Mouse (Mus musculus): Measurements from ENCODE around the gene Pf4. TPM values are rescaled to one million over a fixed set of nuclear protein-coding genes. Genes with fewer than 3 reads are reported as not detected.

Pf4 gene
- total RNA-seq (2021): 10 to 100 TPM; 33.7 to 39.4 TPM

DNA sequence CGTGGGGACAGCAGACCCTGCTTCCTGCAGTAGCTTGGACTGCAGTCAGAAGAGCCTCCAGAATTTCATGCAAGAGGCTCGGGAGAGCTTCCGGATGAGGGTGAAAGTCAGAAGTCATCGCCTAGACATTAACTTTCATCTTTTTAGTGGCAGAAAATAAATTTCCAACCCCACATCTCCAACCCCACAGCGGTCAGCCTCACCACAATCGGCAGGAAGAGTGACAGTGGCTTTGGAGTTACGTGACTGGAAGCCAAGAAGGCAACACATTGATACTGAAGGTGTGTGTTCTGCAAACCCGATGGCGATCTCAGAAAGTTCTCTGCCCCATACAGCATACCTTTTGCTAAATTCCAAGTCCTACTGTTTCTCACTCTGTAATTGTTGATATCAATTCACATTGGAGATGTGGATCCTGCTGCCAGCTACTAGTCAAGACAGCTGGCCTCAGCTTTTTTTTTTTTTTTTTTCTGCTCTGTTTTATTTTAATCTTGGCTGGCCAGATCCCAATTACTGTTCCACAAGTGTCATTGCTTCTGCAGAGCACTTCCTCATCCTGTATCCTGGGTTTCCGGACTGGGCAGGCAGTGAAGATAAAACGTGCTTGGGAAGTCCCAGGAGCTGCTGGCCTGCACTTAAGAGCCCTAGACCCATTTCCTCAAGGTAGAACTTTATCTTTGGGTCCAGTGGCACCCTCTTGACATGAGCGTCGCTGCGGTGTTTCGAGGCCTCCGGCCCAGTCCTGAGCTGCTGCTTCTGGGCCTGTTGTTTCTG lies at the start of gene Pf4:
Gene Pf4, plus strand, starts transcription at position 556 of the 774 bp plus-strand sequence.
- peak; percentile 35 for DNase-seq (ENCODE audit: low spot score)
- intact Hi-C loops (cut with DNase I): loop anchor here (5.0 kb wide), 1 partner anchor 120 kb away; the partner anchor contains the start of gene Cxcl1

DNA sequence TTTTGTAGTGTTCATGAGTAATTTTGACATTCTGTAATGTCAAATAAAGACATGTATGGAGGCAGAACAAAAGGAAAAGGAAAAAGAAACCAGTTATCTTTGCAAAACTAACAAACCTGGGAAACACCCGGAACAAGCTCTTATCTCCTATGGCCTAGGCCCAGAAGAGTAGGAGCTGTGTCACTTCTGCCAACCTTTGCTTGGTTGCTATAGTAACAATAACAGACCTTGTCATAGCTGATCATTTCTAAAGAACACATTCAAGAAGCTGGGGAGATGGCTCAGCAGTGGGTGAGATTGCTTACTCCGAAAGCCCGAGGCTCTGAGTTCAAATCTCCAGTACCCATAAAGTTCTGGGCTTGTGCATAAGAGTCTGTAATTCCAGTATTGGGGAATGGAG lies 49.6 kb upstream of the Pf4 start:
- intact Hi-C loops (cut with DNase I): no loop called here
- no peak for DNase-seq (ENCODE audit: low spot score)

DNA sequence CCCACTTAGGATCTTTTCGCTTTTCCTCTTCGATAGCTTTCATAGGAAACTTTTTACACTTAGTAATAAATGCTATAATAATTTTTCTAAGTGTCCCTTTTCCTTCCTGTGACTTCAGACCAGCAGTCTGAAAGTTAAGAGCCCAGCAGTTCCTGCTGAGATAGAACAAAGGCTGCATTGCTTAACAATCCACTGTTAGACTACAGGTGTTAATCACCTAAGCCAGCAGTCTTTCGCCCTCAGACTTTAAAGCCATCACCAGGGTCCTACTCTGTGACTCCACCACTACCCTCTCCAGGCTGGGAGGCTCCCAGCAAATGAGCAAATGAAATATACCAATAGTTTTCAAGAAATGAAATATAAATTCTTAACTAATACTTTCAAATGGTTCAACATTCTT lies 44.0 kb upstream of the Pf4 start:
- intact Hi-C loops (cut with DNase I): no loop called here

DNA sequence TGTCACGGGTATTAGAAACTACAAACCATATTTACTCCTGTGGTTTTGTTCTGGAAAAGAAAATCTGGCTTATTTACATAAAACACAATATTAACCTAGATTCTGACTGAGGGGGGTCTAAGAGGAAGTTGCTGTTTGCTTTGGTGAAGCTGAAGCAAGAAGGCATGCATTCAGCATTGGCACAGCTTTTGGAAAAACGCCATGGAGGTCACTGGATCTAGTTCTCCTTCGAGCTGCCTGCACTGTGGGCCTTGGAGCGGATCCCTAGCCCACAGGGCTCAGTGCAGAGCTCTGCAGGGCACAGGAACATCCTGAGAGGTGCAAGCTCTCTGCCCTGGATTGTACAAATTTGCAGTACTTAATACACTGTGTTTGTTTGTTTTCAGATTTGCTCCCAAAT lies 40.8 kb upstream of the Pf4 start:
- intact Hi-C loops (cut with DNase I): no loop called here
- no peak for DNase-seq (ENCODE audit: low spot score)

More for the DNA sequence above, 44.0 kb upstream of the Pf4 start:
- DNase-seq (ENCODE audit: low spot score): no peak

DNA sequence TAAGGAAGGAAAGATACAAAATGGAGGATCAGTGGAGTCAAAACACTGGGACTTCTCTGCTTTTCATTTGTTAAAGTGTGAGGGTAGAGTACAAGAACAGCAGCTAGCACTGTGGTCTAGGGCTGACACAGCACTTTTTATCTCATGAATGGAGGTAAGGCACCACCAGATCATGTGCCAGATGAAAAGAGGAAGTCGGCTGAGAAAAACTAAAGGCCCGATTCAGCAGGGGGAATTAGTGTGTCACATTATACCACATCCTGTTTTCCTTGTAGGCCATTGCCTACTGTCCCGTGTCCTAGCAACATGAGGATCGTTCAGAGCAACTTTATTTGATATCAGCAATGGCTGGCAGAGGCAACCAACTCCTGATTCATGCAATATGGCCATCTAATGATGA lies 30.2 kb upstream of the Pf4 start:
- intact Hi-C loops (cut with DNase I): no loop called here
- no peak for DNase-seq (ENCODE audit: low spot score)

DNA sequence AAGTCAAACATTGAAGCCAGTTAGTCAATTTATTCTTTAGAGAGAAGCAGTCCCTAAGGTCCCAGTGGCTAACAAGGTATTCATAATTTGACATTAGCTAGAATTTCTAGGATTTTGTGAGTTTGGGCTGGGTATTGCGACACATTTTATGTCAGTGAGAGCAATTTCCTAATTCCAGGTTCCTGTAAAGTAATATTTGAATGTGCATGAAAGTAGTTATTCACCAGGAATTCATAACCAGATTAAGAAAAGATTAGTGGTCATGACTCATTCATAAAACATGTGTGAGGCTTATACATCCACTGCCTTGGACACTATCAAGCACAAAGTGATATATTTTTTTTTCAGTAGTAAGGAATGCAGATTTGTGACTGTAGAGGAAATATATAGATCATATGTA lies 18.3 kb upstream of the Pf4 start:
- no peak for DNase-seq (ENCODE audit: low spot score)
- intact Hi-C loops (cut with DNase I): no loop called here

DNA sequence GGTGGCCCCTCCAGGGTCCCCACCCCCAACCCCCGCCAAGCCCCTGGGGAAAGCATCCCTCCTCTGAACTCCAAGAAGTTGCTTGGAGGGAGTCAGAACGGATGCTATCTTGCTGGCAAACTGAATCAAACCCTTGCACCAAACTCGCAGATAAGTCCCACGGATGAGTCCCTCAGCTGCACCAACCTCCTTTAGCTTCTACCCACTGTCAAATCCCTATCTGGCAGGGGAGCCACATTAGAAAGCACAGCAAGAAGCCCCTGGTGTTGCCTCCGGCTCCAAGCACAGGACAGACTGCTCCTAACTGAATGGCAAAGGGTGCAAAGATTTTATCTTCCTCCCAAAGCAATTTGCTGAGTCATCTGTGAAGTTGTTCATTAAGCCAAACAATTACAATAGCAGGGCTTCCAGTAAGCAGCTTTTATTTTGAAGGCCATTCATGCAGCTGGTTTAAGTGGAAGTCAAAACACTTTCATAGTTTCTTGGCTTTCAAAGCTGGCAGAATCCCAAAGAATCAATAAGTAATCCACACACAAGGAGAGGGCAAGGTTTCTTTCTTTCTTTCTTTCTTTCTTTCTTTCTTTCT lies 14.1 kb upstream of the Pf4 start:
- DNase-seq (ENCODE audit: low spot score): no peak
- intact Hi-C loops (cut with DNase I): no loop called here

DNA sequence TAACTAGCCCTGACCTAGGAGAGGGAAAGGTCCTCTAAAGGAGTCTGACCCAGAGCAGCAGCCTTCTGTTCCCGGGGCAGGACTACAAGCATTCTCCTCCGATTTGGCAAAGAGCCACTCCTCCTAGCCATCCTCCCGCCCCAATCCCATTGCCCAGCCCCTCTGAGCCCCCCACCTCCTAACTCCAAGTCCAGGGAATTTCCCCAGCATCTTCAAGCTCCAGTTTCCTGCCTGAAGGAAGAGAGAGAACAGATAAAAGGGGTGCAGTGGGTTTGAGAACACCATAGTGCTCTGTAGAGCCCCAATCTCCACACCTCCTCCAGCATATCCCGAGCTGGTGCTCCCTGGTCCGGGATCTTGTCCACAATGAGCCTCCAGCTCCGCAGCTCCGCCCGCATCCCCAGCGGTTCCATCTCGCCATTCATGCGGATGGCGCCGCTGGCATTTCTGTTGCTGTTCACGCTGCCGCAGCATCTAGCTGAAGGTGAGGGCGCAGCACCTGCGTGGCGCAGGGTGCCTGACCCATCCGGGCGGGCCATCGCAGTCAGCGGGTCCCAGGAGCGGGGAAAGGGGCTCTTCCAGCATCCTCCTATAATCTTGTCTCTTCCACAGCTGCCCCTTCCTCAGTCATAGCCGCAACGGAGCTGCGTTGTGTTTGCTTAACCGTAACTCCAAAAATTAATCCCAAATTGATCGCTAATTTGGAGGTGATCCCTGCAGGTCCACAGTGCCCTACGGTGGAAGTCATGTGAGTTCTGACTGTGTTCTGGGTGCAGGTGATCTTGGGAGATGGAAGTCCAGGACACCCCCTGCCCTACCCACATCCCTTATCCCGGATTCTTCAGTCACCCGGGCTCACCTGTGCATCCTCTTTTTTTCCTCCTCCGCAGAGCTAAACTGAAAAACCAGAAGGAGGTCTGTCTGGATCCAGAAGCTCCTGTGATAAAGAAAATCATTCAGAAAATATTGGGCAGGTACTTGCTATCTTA lies 12.9 kb upstream of the Pf4 start, which contains the start of gene Cxcl5:
Gene Cxcl5, plus strand, starts transcription at position 284 of the 989 bp plus-strand sequence.
- DNase-seq (ENCODE audit: low spot score): no peak
- intact Hi-C loops (cut with DNase I): no loop called here

DNA sequence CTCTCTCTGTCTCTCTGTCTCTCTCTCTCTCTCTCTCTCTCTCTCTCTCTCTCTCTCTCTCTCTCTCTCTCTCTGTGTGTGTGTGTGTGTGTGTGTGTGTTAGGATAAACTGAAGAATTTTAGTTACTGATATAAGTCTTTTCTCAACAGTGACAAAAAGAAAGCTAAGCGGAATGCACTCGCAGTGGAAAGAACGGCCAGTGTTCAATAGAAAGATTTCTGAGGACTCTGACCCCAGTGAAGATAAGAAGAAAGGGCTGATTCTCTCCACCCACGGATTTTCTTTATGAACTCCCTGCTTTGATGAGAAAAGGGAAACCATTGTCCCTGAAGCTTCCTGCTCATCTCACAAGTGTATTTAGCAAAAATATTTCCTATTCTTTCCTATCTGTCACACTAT lies 11.9 kb upstream of the Pf4 start:
- intact Hi-C loops (cut with DNase I): no loop called here
- no peak for DNase-seq (ENCODE audit: low spot score)

DNA sequence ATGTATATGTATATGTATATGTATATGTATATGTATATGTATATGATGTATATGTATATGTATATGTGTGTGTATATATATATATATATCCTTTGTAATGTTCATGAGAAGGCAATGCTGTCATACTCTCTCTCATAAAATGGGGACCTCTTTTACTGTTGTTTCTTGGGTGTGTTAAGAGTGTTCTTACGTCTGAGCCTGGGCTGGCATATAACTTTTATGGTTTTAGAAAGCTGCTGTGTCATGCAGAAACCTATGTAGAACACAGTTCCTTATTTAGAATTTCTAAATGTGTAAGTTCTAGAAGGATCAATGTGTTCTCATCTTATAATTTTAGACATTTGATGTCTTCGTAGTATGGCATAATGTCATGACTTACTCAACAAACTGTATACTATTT lies 11.4 kb upstream of the Pf4 start:
- intact Hi-C loops (cut with DNase I): no loop called here
- DNase-seq (ENCODE audit: low spot score): no peak

DNA sequence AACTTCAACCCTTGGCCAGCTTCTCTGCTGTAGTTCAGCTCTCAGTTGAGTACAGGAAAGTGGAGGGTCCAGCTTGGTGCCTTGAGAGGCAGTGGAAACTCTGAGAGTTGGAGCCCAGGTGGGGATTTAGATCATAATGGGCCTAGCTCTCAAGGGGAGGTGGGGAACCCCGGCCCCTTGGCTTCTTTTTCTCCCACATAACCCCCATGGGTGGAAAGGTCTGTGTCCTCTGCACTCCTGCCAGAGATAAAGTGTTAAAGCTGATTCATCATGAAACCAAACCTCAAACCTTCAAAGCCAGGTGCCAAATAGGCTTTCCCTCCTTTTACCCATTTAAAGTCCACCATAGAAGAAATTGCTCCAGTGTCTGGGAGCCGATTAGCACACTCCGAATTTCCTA lies 10.4 kb upstream of the Pf4 start:
- intact Hi-C loops (cut with DNase I): no loop called here
- no peak for DNase-seq (ENCODE audit: low spot score)

DNA sequence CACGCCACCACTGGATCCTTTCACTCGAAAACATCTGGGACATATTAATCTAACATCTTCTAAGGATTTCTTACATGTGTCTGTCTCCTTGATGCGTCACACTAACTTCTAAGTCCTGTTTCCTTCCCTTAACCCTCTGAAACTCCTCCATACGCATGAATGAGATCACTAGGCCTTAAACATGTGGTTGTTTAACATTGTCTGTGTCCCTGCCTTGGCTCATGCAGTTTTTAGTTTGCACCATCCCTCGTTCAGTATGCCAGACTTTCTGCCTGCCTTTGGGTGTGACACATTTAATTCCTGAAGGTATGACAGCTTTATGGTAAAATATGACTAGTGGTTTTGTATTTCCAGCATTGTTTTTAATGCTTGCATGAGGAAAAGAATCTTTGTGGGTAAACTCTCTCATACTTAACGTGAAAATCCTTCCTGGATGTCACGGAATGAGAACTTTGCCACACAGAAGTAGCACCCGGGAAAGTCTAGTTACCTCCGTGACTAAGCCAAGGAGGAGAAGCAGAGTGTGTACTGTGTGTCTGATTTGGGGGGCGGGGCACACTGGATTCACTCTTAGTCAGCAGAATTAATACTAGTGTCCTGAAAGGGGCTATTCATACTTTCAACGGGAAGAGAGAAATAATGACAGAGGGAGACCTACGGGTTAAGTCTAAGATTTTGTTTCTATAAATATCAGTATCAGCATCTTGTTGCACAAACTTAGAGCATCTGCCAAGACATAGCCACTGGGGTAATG lies 8.1 kb upstream of the Pf4 start:
- DNase-seq (ENCODE audit: low spot score): no peak
- intact Hi-C loops (cut with DNase I): no loop called here

DNA sequence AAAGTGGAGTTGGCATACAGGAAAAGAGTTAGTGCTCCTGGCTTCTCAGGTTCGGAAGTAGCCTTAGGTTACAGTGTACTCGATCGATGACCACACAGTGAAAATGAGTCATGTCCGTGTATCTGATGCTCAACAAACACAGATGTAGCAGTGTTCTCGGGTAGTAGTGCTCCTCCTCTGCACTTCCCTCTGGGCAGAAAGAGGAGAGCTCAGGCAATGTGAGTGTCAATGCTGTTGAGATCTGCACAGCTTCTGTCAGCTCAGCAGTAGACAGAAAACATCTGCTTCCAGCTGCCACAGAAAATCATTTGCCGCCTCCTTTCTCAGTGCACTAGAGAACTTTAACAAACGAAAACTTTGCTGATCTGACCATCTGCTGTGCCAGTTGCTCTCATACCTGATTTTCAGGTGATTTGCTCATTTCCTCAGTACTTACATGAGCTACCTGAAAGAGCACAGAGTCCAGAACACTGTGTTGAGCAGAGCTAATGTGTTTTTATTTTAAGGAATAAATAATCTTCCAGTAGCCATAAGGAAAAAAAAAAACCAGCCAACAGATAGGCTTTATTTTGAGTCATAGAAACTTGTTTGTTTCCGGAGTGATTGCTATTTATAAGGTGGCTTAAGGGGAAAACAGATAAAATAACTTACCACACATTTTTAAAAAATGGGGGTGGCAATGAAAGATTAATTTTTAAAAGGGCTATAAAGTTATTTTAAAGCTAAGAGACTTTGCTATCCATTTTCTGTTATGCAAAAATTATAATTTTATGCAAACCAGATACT lies 6.2 kb upstream of the Pf4 start:
- intact Hi-C loops (cut with DNase I): no loop called here
- no peak for DNase-seq (ENCODE audit: low spot score)

DNA sequence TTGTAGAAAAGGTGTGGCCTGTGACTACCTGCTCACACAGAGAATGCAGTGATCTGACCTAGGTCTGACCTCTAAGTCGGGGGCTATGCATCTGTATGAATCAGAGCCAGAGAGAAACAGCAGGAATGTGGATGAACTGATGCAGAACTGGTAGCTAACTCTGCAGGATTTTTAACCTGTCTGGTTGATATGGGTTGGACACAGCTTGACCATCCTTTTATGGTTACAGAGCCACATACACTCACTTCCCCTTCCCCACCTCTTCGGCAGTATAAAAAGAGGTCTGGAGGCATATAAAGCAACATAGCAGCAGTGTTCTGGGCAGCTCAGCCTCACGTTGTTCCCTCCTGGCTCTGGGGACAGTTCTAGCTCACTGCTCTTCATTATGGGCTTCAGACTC lies 4.0 kb upstream of the Pf4 start, which contains the start of gene Ppbp:
Gene Ppbp, plus strand, starts transcription at position 301 of the 400 bp plus-strand sequence.
- intact Hi-C loops (cut with DNase I): no loop called here
- DNase-seq (ENCODE audit: low spot score): no peak

DNA sequence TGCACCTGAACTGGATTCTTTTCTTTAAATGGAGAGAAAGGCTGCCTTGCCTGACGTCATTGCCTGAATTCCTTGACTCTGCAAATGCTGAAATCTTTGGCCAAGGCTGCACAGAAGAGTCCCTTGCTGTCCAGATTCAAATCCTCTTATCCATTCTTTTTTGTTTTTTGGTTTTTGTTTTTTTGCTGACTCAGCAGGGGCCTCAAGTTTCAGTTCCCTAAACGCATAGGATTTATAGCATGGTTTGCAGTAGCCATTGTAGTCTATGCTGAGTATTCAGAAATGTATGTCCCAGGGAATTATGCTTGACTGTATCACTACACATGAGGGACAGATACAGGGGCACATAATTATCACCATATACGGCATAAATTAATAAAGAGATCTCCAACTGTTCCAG lies 866 bp upstream of the Pf4 start:
- intact Hi-C loops (cut with DNase I): loop anchor here (5.0 kb wide), 1 partner anchor 121 kb away; the partner anchor contains the start of gene Cxcl1

DNA sequence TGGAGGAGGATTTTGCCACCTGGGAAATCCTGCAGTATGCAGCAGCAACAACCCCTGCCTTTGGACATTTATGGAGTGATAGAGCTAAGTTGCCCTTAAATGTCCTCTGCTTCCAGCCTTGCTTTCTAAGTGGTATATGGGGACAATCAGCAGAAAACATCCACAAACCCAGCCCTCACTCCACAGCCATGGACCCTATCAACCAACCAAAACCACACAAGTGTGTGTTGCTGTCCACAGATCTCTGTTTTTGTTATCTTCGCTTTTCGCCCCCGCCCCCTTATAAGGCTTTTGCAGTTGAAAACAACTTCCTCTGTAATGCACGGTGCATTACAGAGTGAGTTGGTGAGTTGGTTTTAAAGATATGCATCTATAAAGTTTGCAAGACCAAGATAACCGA lies 3.3 kb downstream of the Pf4 start:
- DNase-seq (ENCODE audit: low spot score): no peak

More for the DNA sequence above, 866 bp upstream of the Pf4 start:
- no peak for DNase-seq (ENCODE audit: low spot score)

DNA sequence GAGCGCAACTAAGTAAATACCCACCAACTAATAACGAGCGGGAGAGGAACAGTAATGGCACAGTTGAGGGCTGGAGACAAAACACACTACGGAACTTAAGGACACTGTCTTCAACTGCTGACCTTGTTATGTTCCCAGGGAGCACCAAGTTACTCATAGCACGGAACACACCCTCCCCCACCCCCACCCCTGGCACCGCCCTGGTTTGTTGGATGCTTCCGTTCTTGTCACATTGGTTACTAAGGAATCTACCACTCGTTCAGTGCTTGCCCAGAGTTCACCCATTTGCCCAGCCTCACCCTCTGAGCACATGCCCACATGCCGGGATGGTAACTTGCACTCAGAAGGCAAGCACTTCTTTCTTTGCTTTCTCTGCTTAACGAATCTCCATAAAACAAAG lies 5.4 kb downstream of the Pf4 start:
- intact Hi-C loops (cut with DNase I): no loop called here
- DNase-seq (ENCODE audit: low spot score): no peak

More for the DNA sequence above, 3.3 kb downstream of the Pf4 start:
- intact Hi-C loops (cut with DNase I): no loop called here

DNA sequence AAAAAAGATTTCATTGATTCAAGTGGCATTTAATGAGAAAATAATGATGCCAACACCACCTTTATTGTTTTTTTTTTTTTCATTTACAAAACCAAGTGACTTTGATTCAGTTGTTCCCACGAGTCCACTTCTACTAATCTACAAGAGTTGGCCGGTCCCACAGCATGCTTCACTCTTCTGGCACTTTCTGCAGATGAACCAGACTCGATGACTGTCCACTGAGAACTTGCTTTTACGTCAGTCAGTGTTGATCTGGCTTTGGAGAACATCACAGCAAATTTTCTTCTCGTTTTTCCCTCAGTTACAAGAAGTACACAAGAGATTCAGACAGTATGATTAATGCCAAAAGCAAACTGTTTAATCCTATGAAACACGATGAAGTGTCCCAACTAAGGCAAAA lies 6.6 kb downstream of the Pf4 start:
- intact Hi-C loops (cut with DNase I): no loop called here
- DNase-seq (ENCODE audit: low spot score): peak; percentile 38

DNA sequence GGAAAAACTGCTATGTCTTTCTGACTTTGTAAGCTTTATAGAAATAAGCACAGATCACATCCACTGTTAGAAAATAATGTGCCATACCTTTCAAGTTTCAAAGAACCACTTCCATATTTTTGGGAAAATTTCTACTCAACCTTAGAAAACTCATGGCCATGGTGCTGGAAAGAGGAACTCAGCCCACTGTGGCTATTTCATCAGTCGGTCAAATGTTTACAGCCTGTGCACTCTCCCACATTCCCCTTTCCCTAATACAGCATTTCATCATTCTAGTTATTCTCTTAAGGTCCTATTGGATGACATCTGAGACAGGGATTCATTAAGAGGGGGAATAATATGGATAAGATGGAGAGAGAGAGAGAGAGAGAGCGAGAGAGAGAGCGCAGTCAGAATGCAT lies 11.5 kb downstream of the Pf4 start:
- intact Hi-C loops (cut with DNase I): loop anchor here (5.0 kb wide), 1 partner anchor 124 kb away; no protein-coding TSS in a partner anchor
- DNase-seq (ENCODE audit: low spot score): no peak
